Mouse (Mus musculus) gastrocnemius, adult 2 months (tissue): ENCODE results near the gene 3110082I17Rik. TPM values are rescaled to one million over a fixed set of nuclear protein-coding genes. Genes with fewer than 3 reads are reported as not detected.
A peak's percentile ranks its signal among the peaks of the same experiment; 100 is the strongest.
"Not testable (repeated sequence)": the region's sequence is repeated elsewhere in the genome, so short reads cannot be mapped to it uniquely, and the experiment has no call there.

Source experiments
- DNase-seq: peaks from one replicate; pipeline ENCODE4 v3.0.0; 2022
- H3K27ac ChIP-seq: fragments of 200-600 bp; 2 replicates; pipeline ENCODE4 v1.8.1; 2022; ENCODE audit warnings: mild to moderate bottlenecking
- H3K4me3 ChIP-seq: fragments of 200-600 bp; 2 replicates; pipeline ENCODE4 v1.8.1; 2022; ENCODE audit warnings: mild to moderate bottlenecking, moderate library complexity
- CTCF ChIP-seq: fragments of 200-600 bp; IDR thresholded peaks from 2 replicates; pipeline ENCODE4 v1.8.1; 2022; ENCODE audit warnings: antibody characterized with exemption, mild to moderate bottlenecking, moderate library complexity
- intact Hi-C: fragments of 180-260 bp; cut with DNase I; formaldehyde crosslinking; loops from one replicate; pipeline ENCODE4 v1.15.1; 2025
- total RNA-seq, 2 experiments: library from RNA; stranded (reverse); gene quantifications; 2 replicates each; pipeline ENCODE4 v1.2.3; 2021

Gene 3110082I17Rik
- total RNA-seq, 2 experiments from 2014 or later = 7.9 to 10.3 TPM

GRCm38 (mm10) chr5:139347225-139347624 is 113.1 kb downstream of the 3110082I17Rik start:
- Histone ChIP-seq H3K27ac (no peak overlapping the region), H3K4me3 (no peak overlapping the region)
- intact Hi-C loops = no loop called here
- no peak for TF ChIP-seq CTCF
- DNase-seq = no peak

GRCm38 (mm10) chr5:139345364-139345714 is 115.0 kb downstream of the 3110082I17Rik start:
- no peak for DNase-seq
- H3K4me3 ChIP-seq = peak overlapping the region; percentile 94
- H3K27ac ChIP-seq = peak overlapping the region; percentile 97
- intact Hi-C loops = no loop called here
- no peak for TF ChIP-seq CTCF

DNA sequence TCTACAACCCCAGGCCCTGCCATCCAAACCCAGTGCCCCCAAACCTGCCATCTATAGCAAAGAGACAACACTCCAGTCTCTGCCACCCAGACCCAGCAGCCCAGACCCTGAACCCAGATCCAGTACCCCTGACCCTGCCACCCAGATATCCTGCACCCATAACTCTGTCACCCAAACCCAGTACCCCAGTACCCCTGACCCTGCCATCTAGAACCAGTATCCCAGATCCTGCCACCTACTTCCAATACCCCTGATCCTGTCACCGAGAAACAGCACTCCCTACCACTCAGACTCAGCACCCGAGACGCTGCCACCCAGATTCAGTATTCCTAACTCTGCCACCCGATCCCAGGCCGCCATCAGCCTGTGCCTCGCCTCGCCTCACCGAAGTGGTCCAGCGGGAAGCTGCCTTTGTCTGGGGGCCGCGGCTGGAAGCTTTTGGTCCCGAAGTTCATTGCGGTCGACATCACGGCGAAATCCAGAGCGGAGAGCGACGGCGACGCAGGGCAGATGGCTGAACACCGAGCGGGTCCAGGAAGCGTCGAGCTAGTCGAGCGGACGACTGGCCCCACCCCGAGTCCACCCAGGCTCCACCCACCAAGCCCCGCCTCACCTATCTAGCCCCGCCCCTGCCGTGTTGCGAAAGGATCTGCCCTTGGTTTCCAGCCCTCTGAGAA is 115.5 kb downstream of the 3110082I17Rik start:
- DNase-seq = peak; percentile 98
- TF ChIP-seq CTCF = no peak; the same call in 1 of the 2 replicates
- peak overlapping the region; percentile 94 for H3K4me3 ChIP-seq
- intact Hi-C loops = loop anchor here (5.0 kb wide), 1 partner anchor 122 kb away; no protein-coding TSS in a partner anchor
- H3K27ac ChIP-seq = peak overlapping the region; percentile 97

- intact Hi-C loops = loop anchor here (5.0 kb wide), 1 partner anchor 123 kb away; no protein-coding TSS in a partner anchor
- DNase-seq = peak; percentile 87
- TF ChIP-seq CTCF = peak; percentile 91
- Histone ChIP-seq H3K4me3 (peak overlapping the region; percentile 94), H3K27ac (peak overlapping the region; percentile 97)
Observed at GRCm38 (mm10) chr5:139344021-139344686, 116.2 kb downstream of the 3110082I17Rik start.

- no peak for DNase-seq
- TF ChIP-seq CTCF = no peak
- intact Hi-C loops = no loop called here
- Histone ChIP-seq H3K4me3 (no peak overlapping the region), H3K27ac (peak overlapping the region; percentile 84)
Observed at GRCm38 (mm10) chr5:139338891-139339290, 121.4 kb downstream of the 3110082I17Rik start.

DNA sequence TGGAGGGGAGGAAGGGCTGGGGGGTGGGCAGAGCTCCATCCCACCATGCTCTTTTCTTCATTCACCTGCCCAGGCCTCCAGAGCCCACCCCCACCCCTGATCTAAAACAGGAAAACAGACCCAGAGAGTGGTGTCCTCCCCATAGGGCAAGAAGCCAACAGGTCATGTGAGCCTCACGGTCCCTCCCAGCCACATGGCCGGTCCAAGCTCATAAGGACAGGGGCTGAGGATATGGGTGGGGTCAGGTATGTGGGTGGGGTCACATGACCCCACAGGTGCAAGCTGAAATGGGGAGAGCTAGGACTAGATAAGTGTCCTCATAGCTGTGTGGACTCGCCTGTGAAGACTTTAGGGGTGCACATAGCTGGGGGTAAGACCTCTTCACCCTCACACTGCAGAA is 121.9 kb downstream of the 3110082I17Rik start:
- DNase-seq = no peak
- Histone ChIP-seq H3K27ac (peak overlapping the region; percentile 84), H3K4me3 (peak overlapping the region; percentile 26; the same call in 1 of the 2 replicates)
- no peak for TF ChIP-seq CTCF
- intact Hi-C loops = no loop called here

- TF ChIP-seq CTCF = no peak
- peak; percentile 71 for DNase-seq
- Histone ChIP-seq H3K4me3 (peak overlapping the region; percentile 26; the same call in 1 of the 2 replicates), H3K27ac (peak overlapping the region; percentile 84)
- intact Hi-C loops = no loop called here
Observed at GRCm38 (mm10) chr5:139337826-139338370, 122.4 kb downstream of the 3110082I17Rik start.

DNA sequence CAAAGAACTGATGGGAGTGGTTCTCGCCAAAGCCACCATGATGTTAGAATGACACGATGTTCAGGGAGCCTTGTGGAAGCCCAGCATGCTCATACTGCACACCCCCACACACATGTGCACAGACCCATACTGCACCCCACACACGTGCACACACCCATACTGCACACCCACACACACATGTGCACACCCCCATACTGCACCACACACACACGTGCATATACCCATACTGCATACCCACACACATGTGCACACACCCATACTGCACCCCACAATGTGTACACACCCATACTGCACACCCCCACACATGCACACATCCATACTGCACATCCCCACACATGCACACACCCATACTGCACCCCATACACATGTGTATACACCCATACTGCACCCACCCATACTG is 124.7 kb downstream of the 3110082I17Rik start:
- intact Hi-C loops = no loop called here
- no peak for DNase-seq
- Histone ChIP-seq H3K4me3 (no peak overlapping the region), H3K27ac (no peak overlapping the region)
- TF ChIP-seq CTCF = no peak

DNA sequence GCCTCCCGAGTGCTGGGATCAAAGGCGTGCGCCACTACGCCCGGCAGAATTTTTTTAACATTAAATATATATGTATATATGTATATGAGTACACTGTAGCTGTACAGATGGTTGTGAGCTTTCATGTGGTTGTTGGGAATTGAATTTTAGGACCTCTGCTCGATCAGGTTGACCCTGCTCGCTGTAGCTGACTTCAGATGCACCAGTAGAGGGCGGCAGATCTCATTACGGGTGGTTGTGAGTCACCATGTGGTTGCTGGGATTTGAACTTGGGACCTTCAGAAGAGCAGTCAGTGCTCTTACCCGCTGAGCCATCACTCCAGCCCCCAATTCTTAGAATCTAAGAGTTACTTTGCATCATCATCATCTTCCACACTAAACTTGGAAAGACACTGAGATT is 125.9 kb downstream of the 3110082I17Rik start:
- H3K4me3 ChIP-seq, H3K27ac ChIP-seq, DNase-seq, intact Hi-C loops: not testable (repeated sequence)
- peak; percentile 15 for TF ChIP-seq CTCF

GRCm38 (mm10) chr5:139333301-139334013 is 126.9 kb downstream of the 3110082I17Rik start:
- peak; percentile 37 for TF ChIP-seq CTCF
- intact Hi-C loops = no loop called here

GRCm38 (mm10) chr5:139332590-139333272 is 127.6 kb downstream of the 3110082I17Rik start:
- DNase-seq = no peak
- H3K4me3 ChIP-seq = no peak overlapping the region
- no peak overlapping the region for H3K27ac ChIP-seq
- intact Hi-C loops = no loop called here
- TF ChIP-seq CTCF = no peak

More at GRCm38 (mm10) chr5:139333301-139334013, 126.9 kb downstream of the 3110082I17Rik start:
- Histone ChIP-seq H3K4me3 (no peak overlapping the region), H3K27ac (no peak overlapping the region; the same call in 1 of the 2 replicates)
- no peak for DNase-seq

- no peak overlapping the region for H3K4me3 ChIP-seq
- TF ChIP-seq CTCF = peak; percentile 98
- DNase-seq = peak; percentile 88
- intact Hi-C loops = loop anchor here (1.0 kb wide), 1 partner anchor 24 kb away; no protein-coding TSS in a partner anchor
- H3K27ac ChIP-seq = peak overlapping the region; percentile 56
Observed at GRCm38 (mm10) chr5:139331742-139332141, 128.6 kb downstream of the 3110082I17Rik start.
